Mouse (Mus musculus) T-helper 1 cell (primary cell): ENCODE measurements around the gene 2810004N23Rik.

Experiments
- in situ Hi-C: fragments of 300-600 bp; cut with MboI, MseI; formaldehyde crosslinking; loops from one replicate; pipeline ENCODE4 v1.15.1; 2025; ENCODE audit warnings: high pct_unique_total_duplicates

2810004N23Rik gene

DNA sequence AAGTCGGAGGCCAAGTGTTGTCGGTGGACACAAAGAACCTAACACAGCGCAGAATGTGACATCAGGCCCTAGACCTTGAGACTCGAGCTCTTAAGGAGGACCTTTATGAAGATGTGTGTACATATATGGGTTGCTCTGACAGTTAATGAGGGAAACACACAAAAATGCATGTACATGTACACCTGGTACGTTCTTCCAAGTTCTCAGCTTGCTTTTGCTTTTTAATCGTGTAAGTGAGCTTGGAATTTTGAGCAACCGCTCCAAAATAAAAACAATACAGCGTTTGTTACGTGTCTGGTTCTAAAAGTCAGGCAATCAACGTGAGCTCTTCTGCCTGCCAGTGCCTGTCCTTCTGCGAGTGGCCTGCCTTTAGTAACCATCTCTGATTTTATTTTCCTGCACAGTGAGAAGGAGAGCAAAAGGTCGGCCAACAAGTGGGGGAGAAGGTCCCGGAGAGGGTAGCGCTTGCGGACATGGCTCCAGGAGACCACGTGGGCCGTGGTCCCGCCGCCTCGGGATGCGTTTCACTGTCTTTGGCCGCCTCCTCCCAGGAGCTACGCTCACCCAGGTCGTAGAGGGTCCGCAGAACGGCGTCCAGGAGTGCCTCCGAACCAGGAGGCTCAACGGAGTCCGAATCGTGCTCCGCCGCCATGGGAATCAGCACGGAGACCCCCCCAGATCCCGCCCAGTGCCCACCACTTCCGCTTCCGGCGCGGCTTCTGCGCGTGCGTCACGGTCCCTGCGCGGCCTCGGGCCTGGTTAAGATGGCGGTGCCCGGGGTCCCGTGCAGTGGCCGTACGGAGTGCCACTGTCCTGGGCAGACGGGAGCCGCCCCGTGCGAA, at the start of gene 2810004N23Rik, which contains the start of gene Gnpat:
2810004N23Rik (minus strand) TSS at position 800 of the 842 bp plus-strand sequence.
Gnpat (plus strand) TSS at position 713 of the 842 bp plus-strand sequence.
- in situ Hi-C loops, result no loop called here

DNA sequence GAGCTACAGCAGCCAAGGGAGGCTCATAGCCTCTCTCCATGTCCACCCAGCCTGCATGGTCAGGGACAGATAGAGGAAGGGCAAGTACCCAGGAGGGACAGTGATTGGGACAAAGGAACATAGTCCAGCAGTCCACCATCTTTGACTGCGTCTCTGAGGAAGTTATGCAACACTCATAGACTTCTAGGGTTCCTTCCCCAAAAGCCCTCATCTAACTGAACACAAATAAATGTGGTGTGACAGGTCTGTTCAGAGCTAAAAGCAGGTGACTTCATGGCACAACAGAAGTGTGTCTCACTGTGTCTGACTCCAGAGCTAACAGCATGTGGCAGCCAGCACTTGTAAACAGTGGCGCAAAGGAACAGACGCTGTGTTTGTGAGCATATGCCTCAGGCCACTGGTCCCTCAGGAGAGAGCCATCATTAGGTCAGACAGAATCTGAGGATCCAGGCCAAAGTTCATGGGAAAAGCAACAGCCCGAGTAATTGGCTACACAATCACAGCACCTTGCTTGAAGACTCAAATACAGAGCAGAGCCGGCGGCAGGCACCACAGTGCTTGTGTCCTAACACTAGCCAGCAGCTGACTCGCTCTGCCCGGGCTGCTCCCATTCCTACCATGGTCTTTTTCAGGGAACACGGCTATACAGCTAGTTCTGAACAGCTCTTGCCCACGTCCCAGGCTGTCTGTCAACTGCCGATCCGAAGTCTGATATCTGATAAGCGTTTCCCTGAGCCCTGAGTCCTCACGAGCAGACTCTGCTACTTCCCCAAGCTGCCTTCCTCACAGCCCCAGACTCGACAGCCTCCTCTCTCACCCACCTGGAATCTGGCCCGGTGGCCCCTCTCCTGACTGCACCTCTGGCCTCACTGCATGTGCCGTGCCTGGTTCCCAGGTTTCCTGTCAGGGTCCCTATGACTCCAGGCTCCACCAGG, 49.3 kb upstream of the 2810004N23Rik start:
- in situ Hi-C loops, result no loop called here

DNA sequence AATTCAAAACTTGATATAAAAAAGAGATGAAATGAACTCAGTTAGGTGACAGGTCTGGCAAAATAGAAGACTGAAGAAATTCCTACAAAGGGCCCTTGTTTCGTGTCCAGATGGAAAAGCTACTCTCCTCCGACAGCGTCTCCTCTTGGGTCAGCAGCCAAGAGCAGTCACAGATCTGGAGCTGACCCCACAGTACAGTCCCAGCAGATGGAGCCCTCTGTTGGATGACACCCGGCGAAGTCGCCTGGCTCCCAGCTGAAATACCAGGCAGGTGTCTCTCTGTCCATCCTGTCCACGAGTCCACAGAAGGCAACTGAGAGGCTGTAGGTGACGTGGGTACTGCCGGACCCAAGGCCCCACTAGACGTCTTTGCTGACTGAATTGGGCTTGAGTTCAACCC, 47.4 kb upstream of the 2810004N23Rik start:
- in situ Hi-C loops, result no loop called here

- in situ Hi-C loops, result no loop called here
Observed at GRCm38 (mm10) chr8:124909936-124910335, 47.0 kb upstream of the 2810004N23Rik start.

GRCm38 (mm10) chr8:124905482-124905881, 42.6 kb upstream of the 2810004N23Rik start:
- in situ Hi-C loops, result no loop called here

- in situ Hi-C loops, result no loop called here
Observed at GRCm38 (mm10) chr8:124903198-124903597, 40.3 kb upstream of the 2810004N23Rik start.

GRCm38 (mm10) chr8:124898251-124898905, 35.5 kb upstream of the 2810004N23Rik start:
- in situ Hi-C loops, result no loop called here

DNA sequence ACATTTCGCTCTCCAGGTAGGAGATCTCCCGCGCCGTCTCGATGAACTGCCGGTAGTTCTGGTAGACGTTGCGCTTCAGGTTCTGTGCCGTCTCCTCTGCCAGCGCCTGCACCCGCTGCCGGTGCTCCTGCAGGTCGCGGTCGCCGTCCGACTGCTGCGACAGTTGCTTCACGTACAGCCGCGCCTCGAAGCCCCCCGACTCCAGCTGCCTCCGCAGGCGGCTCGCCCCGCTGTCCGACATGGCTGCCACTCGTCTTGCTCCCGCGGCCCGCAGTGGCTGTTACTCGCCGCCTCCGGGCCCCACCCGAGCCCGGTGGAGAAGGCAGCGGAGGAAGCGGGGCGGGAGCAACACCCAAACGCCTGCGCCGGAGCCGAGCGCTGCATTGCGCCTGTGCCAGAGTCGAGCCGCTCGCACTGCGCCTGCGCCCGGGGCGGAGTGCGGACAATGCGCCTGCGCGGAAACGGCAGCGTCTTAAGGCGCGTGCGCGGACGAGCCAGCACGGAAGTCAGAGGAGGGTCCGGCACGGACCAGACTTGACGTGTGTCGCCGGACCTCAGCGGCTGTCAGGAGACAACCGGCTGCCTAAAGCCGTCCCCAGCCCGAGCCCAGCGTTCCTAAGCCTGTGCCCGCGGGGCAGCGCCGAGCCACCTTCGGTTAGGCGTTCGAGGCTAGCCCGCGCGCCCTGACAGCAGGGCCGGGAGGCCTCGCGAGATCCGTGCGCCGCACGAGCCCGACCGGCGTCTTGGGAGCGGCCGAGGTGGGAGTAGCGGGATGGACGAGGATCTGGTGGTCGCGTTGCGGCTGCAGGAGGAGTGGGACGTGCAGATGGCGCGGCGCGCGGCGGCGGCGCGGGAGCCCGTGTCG, 34.7 kb upstream of the 2810004N23Rik start, which contains the start of the genes Exoc8 and Sprtn:
Exoc8 (minus strand) TSS at position 320 of the 865 bp plus-strand sequence.
Sprtn (plus strand) TSS at position 501 of the 865 bp plus-strand sequence.
- in situ Hi-C loops, result no loop called here

DNA sequence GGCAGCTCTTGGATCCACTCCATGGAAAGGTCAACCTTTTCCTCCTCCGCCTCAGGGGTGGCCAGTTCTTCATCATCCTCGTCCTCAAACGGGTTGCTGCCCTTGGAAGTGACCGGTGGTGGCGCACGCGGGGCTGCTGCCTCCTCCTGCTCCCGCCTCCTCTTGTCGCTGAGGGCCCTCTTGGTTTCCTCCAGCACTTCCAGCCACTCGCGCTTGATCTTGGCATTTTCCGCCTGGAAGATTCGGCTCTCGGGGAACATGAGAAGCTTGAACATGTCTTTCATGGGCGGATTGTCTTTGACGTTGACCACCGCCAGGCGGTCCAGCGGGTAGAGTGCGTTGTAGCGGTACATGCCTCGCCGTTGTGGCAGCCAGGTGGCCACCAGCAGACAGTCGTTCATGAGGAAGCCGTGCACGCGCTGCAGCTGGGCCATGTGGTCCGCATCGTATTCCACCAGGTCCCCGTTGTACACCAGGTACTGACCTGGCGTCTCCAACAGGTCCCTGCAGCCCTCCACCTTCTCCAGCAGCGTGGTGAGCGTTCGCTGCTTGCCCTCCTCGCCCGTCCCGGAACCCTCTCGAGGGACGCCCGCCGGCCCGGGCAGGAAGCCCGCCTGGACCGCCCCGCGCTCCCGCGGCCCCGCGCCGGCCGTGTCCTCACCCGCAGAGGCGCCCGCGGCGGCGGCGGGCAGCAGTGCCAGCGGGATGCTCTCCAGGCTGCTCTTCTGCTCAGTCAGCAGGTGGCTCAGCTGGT, 33.9 kb upstream of the 2810004N23Rik start:
- in situ Hi-C loops, result no loop called here

DNA sequence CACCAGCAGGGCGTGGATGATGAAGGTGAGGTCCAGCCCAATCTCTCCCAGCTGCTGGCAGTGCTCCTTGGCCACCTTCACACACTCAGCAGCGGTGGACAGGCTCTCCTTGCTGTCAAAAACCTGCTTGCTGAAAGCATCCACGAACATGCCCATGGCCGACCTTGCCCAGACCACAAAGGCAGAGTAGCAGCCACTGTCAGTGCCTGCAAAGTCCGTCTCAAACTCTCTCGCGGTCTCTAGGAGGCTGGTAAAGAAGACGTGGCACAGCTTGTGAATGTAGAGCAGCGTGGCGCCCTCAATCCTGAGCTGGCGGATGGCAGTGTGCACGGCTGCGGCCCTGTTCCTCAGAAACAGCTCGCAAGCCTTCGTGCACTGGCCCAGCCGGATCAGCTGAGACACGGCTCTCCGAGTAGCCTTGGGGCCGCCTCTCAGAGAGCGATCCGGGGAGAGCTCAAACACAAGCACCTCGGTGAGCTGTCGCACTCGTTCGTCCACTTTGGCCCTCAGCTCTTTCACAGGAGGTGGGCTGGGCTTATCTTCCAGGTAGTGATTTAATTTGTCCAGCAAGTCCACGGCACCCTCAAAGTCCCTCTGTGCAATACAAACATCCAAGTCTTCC, 33.2 kb upstream of the 2810004N23Rik start:
- in situ Hi-C loops, result no loop called here

- in situ Hi-C loops, result no loop called here
Observed at GRCm38 (mm10) chr8:124892596-124892995, 29.7 kb upstream of the 2810004N23Rik start.

DNA sequence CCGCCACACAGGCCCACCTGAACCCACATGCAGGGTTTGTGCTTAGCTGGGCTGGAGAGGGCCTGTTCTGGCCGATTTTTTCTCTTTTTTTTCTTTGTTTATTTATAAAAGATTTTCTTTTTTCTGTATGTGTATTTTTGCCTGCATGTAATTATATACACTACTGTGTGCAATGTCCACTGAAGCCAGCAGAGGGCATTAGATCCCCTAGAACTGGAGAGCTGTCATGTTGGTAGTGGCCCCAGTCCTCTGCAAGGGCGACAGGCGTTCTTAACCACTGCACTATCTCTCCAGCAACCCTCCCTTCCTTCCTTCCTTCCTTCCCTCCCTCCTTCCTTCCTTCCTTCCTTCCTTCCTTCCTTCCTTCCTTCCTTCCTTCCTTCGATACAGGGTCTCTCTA, 25.5 kb upstream of the 2810004N23Rik start:
- in situ Hi-C loops, result no loop called here

DNA sequence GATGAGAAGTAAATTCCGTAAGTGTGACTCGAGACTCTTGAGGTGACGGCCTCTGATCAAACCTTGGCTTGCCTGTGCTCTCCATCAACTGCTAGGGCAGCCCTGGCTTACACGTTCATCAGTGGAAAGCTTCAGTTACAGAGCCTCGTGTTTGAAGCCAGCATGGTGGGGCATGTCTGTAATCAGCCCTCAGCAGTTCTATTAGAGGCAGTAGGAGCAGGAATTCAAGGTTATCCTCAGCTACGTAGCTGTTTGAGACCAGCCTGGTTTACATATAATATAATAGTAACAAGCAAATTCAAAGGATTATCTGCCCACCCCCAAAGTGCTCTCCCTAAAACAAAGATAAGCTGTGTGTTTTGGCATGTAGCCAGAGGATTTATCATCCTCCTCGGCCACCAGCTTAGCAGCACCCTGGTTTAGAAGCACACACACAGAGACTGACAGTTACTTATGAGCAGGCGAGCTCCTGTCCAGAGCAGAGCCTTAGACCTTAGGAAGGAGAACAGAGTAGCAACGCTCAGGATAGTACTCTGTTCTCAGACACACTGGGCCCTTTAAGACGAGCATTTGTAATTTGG, 16.1 kb upstream of the 2810004N23Rik start:
- in situ Hi-C loops, result no loop called here

DNA sequence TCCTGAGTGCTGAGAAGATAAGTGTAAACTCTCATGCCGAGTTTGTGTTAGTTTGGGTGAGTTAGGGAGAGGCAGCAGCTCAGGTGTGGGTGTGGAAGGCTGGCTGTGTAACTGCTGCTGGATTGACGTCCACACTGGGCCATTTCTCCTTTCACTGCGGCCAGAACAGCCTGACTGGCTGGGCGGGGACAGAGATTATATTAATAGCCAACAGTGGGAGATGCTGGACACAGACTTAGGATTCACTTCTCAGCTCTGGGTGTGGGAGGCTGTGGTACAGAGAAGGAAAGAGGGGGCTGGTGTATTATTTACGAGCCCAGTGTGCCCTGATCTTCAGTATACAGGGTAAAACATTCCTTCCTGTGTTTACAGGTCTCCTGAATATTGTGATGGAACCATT, 15.2 kb upstream of the 2810004N23Rik start:
- in situ Hi-C loops, result no loop called here

- in situ Hi-C loops, result no loop called here
Observed at GRCm38 (mm10) chr8:124872690-124873089, 9.8 kb upstream of the 2810004N23Rik start.

- in situ Hi-C loops, result no loop called here
Observed at GRCm38 (mm10) chr8:124872081-124872480, 9.2 kb upstream of the 2810004N23Rik start.

DNA sequence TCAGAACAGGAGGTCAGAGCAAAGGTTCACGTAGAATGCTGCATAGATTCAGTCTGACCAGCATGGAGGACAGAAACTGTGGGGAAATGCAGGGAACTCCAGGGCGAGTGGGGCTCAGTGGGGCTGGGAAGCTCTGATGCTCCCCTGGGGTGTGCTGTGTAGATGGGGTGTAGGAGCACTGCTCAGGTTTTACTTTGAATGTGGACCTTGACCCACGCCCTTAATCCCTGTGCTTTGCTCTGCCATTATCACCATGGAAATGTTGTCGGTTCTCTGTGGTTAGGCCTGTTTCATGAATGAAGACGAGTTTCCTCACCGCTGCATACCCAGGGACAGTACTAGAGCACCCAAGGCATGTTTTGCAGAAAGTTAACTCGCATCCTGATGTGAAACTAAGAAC, 8.6 kb upstream of the 2810004N23Rik start:
- in situ Hi-C loops, result no loop called here

- in situ Hi-C loops, result no loop called here
Observed at GRCm38 (mm10) chr8:124869708-124870107, 6.8 kb upstream of the 2810004N23Rik start.

GRCm38 (mm10) chr8:124867126-124867525, 4.2 kb upstream of the 2810004N23Rik start:
- in situ Hi-C loops, result no loop called here
